9 mouse cellular contexts compared by ENCODE assay signal in genomic region chr17:87330250-87330920, GRCm38 (mm10). TPM values are rescaled to one million over a fixed set of nuclear protein-coding genes. Genes with fewer than 3 reads are reported as not detected.
DNase-seq lines count a peak whose midpoint lies in the region; ATAC-seq lines count a peak whose summit lies in the region.
"Had no signal": no experiment of that assay in that cellular context is flagged by ENCODE, and none has a peak within 500 bp of the region (broad histone marks: within the 10 kb centered on the region; RNA-seq: fewer than 3 reads in every experiment).

No protein-coding gene starts in this region.

- no peaks in the 10 kb centered on the region for H3K9me3 ChIP-seq in lung, embryonic 15.5 days
- no peaks in the 10 kb centered on the region for H3K9me3 ChIP-seq in forebrain, embryonic 14.5 days (replicated peaks; ENCODE audit: control insufficient read depth, low read length)
- no peaks in the 10 kb centered on the region for H3K9me3 ChIP-seq in midbrain, embryonic 16.5 days (replicated peaks; ENCODE audit: control insufficient read depth, low read length, poor library complexity, severe bottlenecking)
- H3K9me3 ChIP-seq: liver, embryonic 15.5 days had no signal

- ATAC-seq in lung, embryonic 15.5 days (ENCODE audit: borderline replicate concordance, extremely low read depth, low FRiP score, low TSS enrichment), result peak; percentile 6; the same call in 1 of the 2 replicates
- peak; percentile 43 for ATAC-seq in forebrain, embryonic 14.5 days
- ATAC-seq in midbrain, embryonic 16.5 days, result peak; percentile 25; the same call in 1 of the 2 replicates

- H3K27me3 ChIP-seq in lung, embryonic 15.5 days, result 0 out of 2 replicates have a peak, but pooled peaks cover 4% of the 10 kb centered on the region
- no peaks in the 10 kb centered on the region for H3K27me3 ChIP-seq in forebrain, embryonic 14.5 days (replicated peaks; ENCODE audit: control insufficient read depth, insufficient read depth, low read length)
- H3K27me3 ChIP-seq in midbrain, embryonic 16.5 days (ENCODE audit: control insufficient read depth, insufficient read depth, low read depth, low read length), result no peaks in the 10 kb centered on the region
- H3K27me3 ChIP-seq: liver, embryonic 15.5 days had no signal

- no peak overlapping the region for H3K4me3 ChIP-seq in lung, embryonic 15.5 days
- 0 out of 2 replicates have a peak overlapping the region, but pooled peaks have one; percentile 2 for H3K4me3 ChIP-seq in forebrain, embryonic 14.5 days (ENCODE audit: low read depth, low read length)
- no peak overlapping the region for H3K4me3 ChIP-seq in midbrain, embryonic 16.5 days (ENCODE audit: low read depth, low read length)
- H3K4me3 ChIP-seq: liver, embryonic 15.5 days had no signal

- H3K4me1 ChIP-seq in lung, embryonic 15.5 days, result peaks cover 33% of the 10 kb centered on the region
- H3K4me1 ChIP-seq in forebrain, embryonic 14.5 days (ENCODE audit: control insufficient read depth, insufficient read depth, low read length), result peaks cover 34% of the 10 kb centered on the region
- H3K4me1 ChIP-seq in midbrain, embryonic 16.5 days (ENCODE audit: control insufficient read depth, insufficient read depth, low read length), result peaks cover 53% of the 10 kb centered on the region

- no peaks in the 10 kb centered on the region for H3K36me3 ChIP-seq in lung, embryonic 15.5 days
- H3K36me3 ChIP-seq in forebrain, embryonic 14.5 days (ENCODE audit: control insufficient read depth, insufficient read depth, low read length), result no peaks in the 10 kb centered on the region
- H3K36me3 ChIP-seq in midbrain, embryonic 16.5 days (ENCODE audit: control insufficient read depth, insufficient read depth, low read length), result no peaks in the 10 kb centered on the region

- 0 out of 2 replicates have a peak overlapping the region, but pooled peaks have one; percentile 2 for H3K27ac ChIP-seq in lung, embryonic 15.5 days
- H3K27ac ChIP-seq in forebrain, embryonic 14.5 days (ENCODE audit: low read depth, low read length), result peak overlapping the region; percentile 84
- peak overlapping the region; percentile 85 for H3K27ac ChIP-seq in midbrain, embryonic 16.5 days (ENCODE audit: low read length)
- H3K27ac ChIP-seq: liver, embryonic 15.5 days had no signal

- DNase-seq in lung, adult 18-20 months, result no peak
- DNase-seq in forebrain, embryonic 14.5 days (ENCODE audit: low spot score), result no peak
- peak; percentile 70 to 72 for DNase-seq in layer of hippocampus, postnatal 10 days (ENCODE audit: low spot score in 2 of 2)
- DNase-seq in thymus, adult 18-20 months, result no peak
- DNase-seq in embryo, embryonic 10 days (ENCODE audit: low spot score), result no peak
- DNase-seq in kidney, postnatal 25 days, result no peak

- 39% methylated on average over 22 of the region's 22 CpGs for WGBS in lung, embryonic 15.5 days
- 30% methylated on average over 22 of the region's 22 CpGs for WGBS in forebrain, embryonic 14.5 days
- WGBS in midbrain, embryonic 16.5 days, result 27% methylated on average over 22 of the region's 22 CpGs

- H3K4me2 ChIP-seq in lung, embryonic 15.5 days, result peak overlapping the region; percentile 39
- peak overlapping the region; percentile 23 for H3K4me2 ChIP-seq in forebrain, embryonic 14.5 days (ENCODE audit: low read length)
- peak overlapping the region; percentile 39 for H3K4me2 ChIP-seq in midbrain, embryonic 16.5 days (ENCODE audit: low read length)
- H3K4me2 ChIP-seq: liver, embryonic 15.5 days had no signal

- H3K9ac ChIP-seq in lung, embryonic 15.5 days, result no peak overlapping the region
- peak overlapping the region; percentile 37; the same call in 1 of the 2 replicates for H3K9ac ChIP-seq in forebrain, embryonic 14.5 days (ENCODE audit: low read length)
- peak overlapping the region; percentile 50 for H3K9ac ChIP-seq in midbrain, embryonic 16.5 days (ENCODE audit: low read depth, low read length)
- H3K9ac ChIP-seq: liver, embryonic 15.5 days had no signal

RNA-seq across cellular contexts. Expression of gene Ttc7, which starts 47.7 kb away (rescaled TPM):
- polyA plus RNA-seq in lung, embryonic 15.5 days (2015; fragmentation: Nextera tagmentation; extraction: Ambion mirVana), result 7.3 TPM in 2 replicates
- polyA plus RNA-seq in forebrain, embryonic 14.5 days (2014; fragmentation: Nextera tagmentation; extraction: Ambion mirVana), result 4.1 and 4.8 TPM in 2 replicates
- total RNA-seq in layer of hippocampus, postnatal 10 days (2021), result 1 to 10 TPM; 6.4 to 7.1 TPM
- polyA plus RNA-seq in midbrain, embryonic 16.5 days (2015; fragmentation: Nextera tagmentation; extraction: Ambion mirVana), result 4.2 and 6.4 TPM in 2 replicates

Comparison
In these comparisons a context has a peak if more than half of its experiments do, and no peak if none do; other contexts are left out.
1. H3K27ac ChIP-seq: peak in every context shown above with its lines; median percentile 85 in midbrain, embryonic 16.5 days; 84 in forebrain, embryonic 14.5 days; 2 in lung, embryonic 15.5 days.
2. DNase-seq: peak in layer of hippocampus, postnatal 10 days (2 of 2); none in lung, adult 18-20 months (0 of 2), forebrain, embryonic 14.5 days (single experiment), thymus, adult 18-20 months (0 of 2), embryo, embryonic 10 days (single experiment) and kidney, postnatal 25 days (0 of 2).
3. Peak in every context shown above with its lines, with median percentiles within 50 percentile points of each other: ATAC-seq and H3K4me2 ChIP-seq.